Mouse (Mus musculus) olfactory bulb, adult 2 months (tissue): ENCODE results near the gene Dusp12.

Source experiments
- CTCF ChIP-seq: fragments of 200-500 bp; IDR thresholded peaks from 2 replicates; pipeline ENCODE4 v1.5.1; 2012; ENCODE audit warnings: low read depth, mild to moderate bottlenecking, low read length, moderate library complexity; ENCODE audit not compliant: insufficient read depth
- POLR2A ChIP-seq: fragments of 200-500 bp; IDR thresholded peaks from 2 replicates; pipeline ENCODE4 v1.6.1; 2012; ENCODE audit warnings: mild to moderate bottlenecking, low read depth, low read length, moderate library complexity; ENCODE audit not compliant: insufficient read depth

- TF ChIP-seq CTCF = no peak
- TF ChIP-seq POLR2A = no peak
Observed at GRCm38 (mm10) chr1:170934383-170934782, 49.0 kb upstream of the Dusp12 start.
